Mouse (Mus musculus): ENCODE data around the gene Areg.

The Areg gene

GRCm38 (mm10) chr5:91166601-91167000 lies 27.2 kb downstream of the Areg start:
- DNase-seq (ENCODE audit: low read depth, low spot score): no peak

GRCm38 (mm10) chr5:91176397-91176796 lies 37.0 kb downstream of the Areg start:
- no peak for DNase-seq (ENCODE audit: low read depth, low spot score)

GRCm38 (mm10) chr5:91194572-91194971 lies 55.2 kb downstream of the Areg start:
- no peak for DNase-seq (ENCODE audit: low read depth, low spot score)
